Mouse (Mus musculus): ENCODE results near the gene March10. TPM values are rescaled to one million over a fixed set of nuclear protein-coding genes. Genes with fewer than 3 reads are reported as not detected.

The March10 gene
- not detected in 2 replicates for polyA plus RNA-seq (2012; ENCODE audit: insufficient read depth, insufficient read length, low replicate concordance, missing spikeins)

- Histone ChIP-seq H3K4me3 (ENCODE audit: insufficient read depth, low read depth, low read length) (peak within 1 kb of the TSS; percentile 43), H3K4me1 (ENCODE audit: control insufficient read depth, insufficient read depth, low read length) (peaks cover 20% of the 10 kb centered on the region), H3K27ac (ENCODE audit: insufficient read depth, low read depth, low read length) (peak within 1 kb of the TSS; percentile 91)
- TF ChIP-seq POLR2A (IDR thresholded peaks at IDR 0.05; ENCODE audit: insufficient read depth, low read depth, low read length) (no peak), CTCF (IDR thresholded peaks at IDR 0.05; ENCODE audit: insufficient read depth, low read depth, low read length) (no peak)
- WGBS, result 2% methylated on average over 35 of the region's 35 CpGs
Observed at GRCm38 (mm10) chr11:105456497-105456907, at the start of gene March10. Gene March10, minus strand, starts transcription at chr11:105456735.

- no peak overlapping the region for H3K4me3 ChIP-seq (ENCODE audit: insufficient read depth, low read depth, low read length)
- no peak overlapping the region for H3K27ac ChIP-seq (ENCODE audit: insufficient read depth, low read depth, low read length)
- TF ChIP-seq POLR2A (IDR thresholded peaks at IDR 0.05; ENCODE audit: insufficient read depth, low read depth, low read length) (no peak), CTCF (IDR thresholded peaks at IDR 0.05; ENCODE audit: insufficient read depth, low read depth, low read length) (no peak)
- peaks cover 19% of the 10 kb centered on the region for H3K4me1 ChIP-seq (ENCODE audit: control insufficient read depth, insufficient read depth, low read length)
- 72% methylated on average over 11 of the region's 11 CpGs for WGBS
Observed at GRCm38 (mm10) chr11:105506322-105506721, 49.8 kb upstream of the March10 start.

GRCm38 (mm10) chr11:105505038-105505437, 48.5 kb upstream of the March10 start:
- no peak for TF ChIP-seq CTCF (IDR thresholded peaks at IDR 0.05; ENCODE audit: insufficient read depth, low read depth, low read length)
- no peak for TF ChIP-seq POLR2A (IDR thresholded peaks at IDR 0.05; ENCODE audit: insufficient read depth, low read depth, low read length)
- Histone ChIP-seq H3K4me3 (ENCODE audit: insufficient read depth, low read depth, low read length) (no peak overlapping the region), H3K4me1 (ENCODE audit: control insufficient read depth, insufficient read depth, low read length) (peaks cover 13% of the 10 kb centered on the region), H3K27ac (ENCODE audit: insufficient read depth, low read depth, low read length) (no peak overlapping the region)
- WGBS, result 85% methylated on average over 3 of the region's 3 CpGs

GRCm38 (mm10) chr11:105502311-105502710, 45.8 kb upstream of the March10 start:
- Histone ChIP-seq H3K27ac (ENCODE audit: insufficient read depth, low read depth, low read length) (no peak overlapping the region), H3K4me1 (ENCODE audit: control insufficient read depth, insufficient read depth, low read length) (peaks cover 11% of the 10 kb centered on the region), H3K4me3 (ENCODE audit: insufficient read depth, low read depth, low read length) (no peak overlapping the region)
- 93% methylated on average over 4 of the region's 4 CpGs for WGBS
- TF ChIP-seq CTCF (IDR thresholded peaks at IDR 0.05; ENCODE audit: insufficient read depth, low read depth, low read length), result no peak
- no peak for TF ChIP-seq POLR2A (IDR thresholded peaks at IDR 0.05; ENCODE audit: insufficient read depth, low read depth, low read length)

GRCm38 (mm10) chr11:105497505-105497904, 41.0 kb upstream of the March10 start:
- Histone ChIP-seq H3K4me1 (ENCODE audit: control insufficient read depth, insufficient read depth, low read length) (peaks cover 14% of the 10 kb centered on the region), H3K27ac (ENCODE audit: insufficient read depth, low read depth, low read length) (peak overlapping the region; percentile 93), H3K4me3 (ENCODE audit: insufficient read depth, low read depth, low read length) (no peak overlapping the region)
- WGBS, result 20% methylated on average over 6 of the region's 6 CpGs
- TF ChIP-seq POLR2A (IDR thresholded peaks at IDR 0.05; ENCODE audit: insufficient read depth, low read depth, low read length) (no peak), CTCF (IDR thresholded peaks at IDR 0.05; ENCODE audit: insufficient read depth, low read depth, low read length) (no peak)

- no peak for TF ChIP-seq POLR2A (IDR thresholded peaks at IDR 0.05; ENCODE audit: insufficient read depth, low read depth, low read length)
- no peak for TF ChIP-seq CTCF (IDR thresholded peaks at IDR 0.05; ENCODE audit: insufficient read depth, low read depth, low read length)
- WGBS, result 66% methylated on average over 7 of the region's 7 CpGs
- no peak overlapping the region for H3K4me3 ChIP-seq (ENCODE audit: insufficient read depth, low read depth, low read length)
- H3K27ac ChIP-seq (ENCODE audit: insufficient read depth, low read depth, low read length), result peak overlapping the region; percentile 31; the same call in 1 of the 2 replicates
- H3K4me1 ChIP-seq (ENCODE audit: control insufficient read depth, insufficient read depth, low read length), result peaks cover 14% of the 10 kb centered on the region
Observed at GRCm38 (mm10) chr11:105496665-105497064, 40.1 kb upstream of the March10 start.

- TF ChIP-seq POLR2A (IDR thresholded peaks at IDR 0.05; ENCODE audit: insufficient read depth, low read depth, low read length) (no peak), CTCF (IDR thresholded peaks at IDR 0.05; ENCODE audit: insufficient read depth, low read depth, low read length) (no peak)
- Histone ChIP-seq H3K27ac (ENCODE audit: insufficient read depth, low read depth, low read length) (no peak overlapping the region), H3K4me3 (ENCODE audit: insufficient read depth, low read depth, low read length) (no peak overlapping the region), H3K4me1 (ENCODE audit: control insufficient read depth, insufficient read depth, low read length) (peaks cover 14% of the 10 kb centered on the region)
- 36% methylated on average over 18 of the region's 18 CpGs for WGBS
Observed at GRCm38 (mm10) chr11:105495591-105496270, 39.2 kb upstream of the March10 start.

GRCm38 (mm10) chr11:105494786-105495369, 38.3 kb upstream of the March10 start:
- Histone ChIP-seq H3K4me1 (ENCODE audit: control insufficient read depth, insufficient read depth, low read length) (peaks cover 14% of the 10 kb centered on the region), H3K27ac (ENCODE audit: insufficient read depth, low read depth, low read length) (no peak overlapping the region), H3K4me3 (ENCODE audit: insufficient read depth, low read depth, low read length) (no peak overlapping the region)
- WGBS, result 94% methylated on average over 6 of the region's 6 CpGs
- TF ChIP-seq CTCF (IDR thresholded peaks at IDR 0.05; ENCODE audit: insufficient read depth, low read depth, low read length) (no peak), POLR2A (IDR thresholded peaks at IDR 0.05; ENCODE audit: insufficient read depth, low read depth, low read length) (no peak)

- Histone ChIP-seq H3K4me3 (ENCODE audit: insufficient read depth, low read depth, low read length) (no peak overlapping the region), H3K27ac (ENCODE audit: insufficient read depth, low read depth, low read length) (no peak overlapping the region), H3K4me1 (ENCODE audit: control insufficient read depth, insufficient read depth, low read length) (peaks cover 11% of the 10 kb centered on the region)
- TF ChIP-seq CTCF (IDR thresholded peaks at IDR 0.05; ENCODE audit: insufficient read depth, low read depth, low read length) (no peak), POLR2A (IDR thresholded peaks at IDR 0.05; ENCODE audit: insufficient read depth, low read depth, low read length) (no peak)
- 73% methylated on average over 4 of the region's 4 CpGs for WGBS
Observed at GRCm38 (mm10) chr11:105492392-105492791, 35.9 kb upstream of the March10 start.

Measured in olfactory bulb, adult 2 months (tissue).